Mouse (Mus musculus): ENCODE measurements around the gene Adamts17. TPM values are rescaled to one million over a fixed set of nuclear protein-coding genes. Genes with fewer than 3 reads are reported as not detected.
A peak's percentile ranks its signal among the peaks of the same experiment; 100 is the strongest.

Adamts17 gene
- total and polyA plus RNA-seq, 2 experiments from 2014 or later, result 2.9 to 9.0 TPM

DNA sequence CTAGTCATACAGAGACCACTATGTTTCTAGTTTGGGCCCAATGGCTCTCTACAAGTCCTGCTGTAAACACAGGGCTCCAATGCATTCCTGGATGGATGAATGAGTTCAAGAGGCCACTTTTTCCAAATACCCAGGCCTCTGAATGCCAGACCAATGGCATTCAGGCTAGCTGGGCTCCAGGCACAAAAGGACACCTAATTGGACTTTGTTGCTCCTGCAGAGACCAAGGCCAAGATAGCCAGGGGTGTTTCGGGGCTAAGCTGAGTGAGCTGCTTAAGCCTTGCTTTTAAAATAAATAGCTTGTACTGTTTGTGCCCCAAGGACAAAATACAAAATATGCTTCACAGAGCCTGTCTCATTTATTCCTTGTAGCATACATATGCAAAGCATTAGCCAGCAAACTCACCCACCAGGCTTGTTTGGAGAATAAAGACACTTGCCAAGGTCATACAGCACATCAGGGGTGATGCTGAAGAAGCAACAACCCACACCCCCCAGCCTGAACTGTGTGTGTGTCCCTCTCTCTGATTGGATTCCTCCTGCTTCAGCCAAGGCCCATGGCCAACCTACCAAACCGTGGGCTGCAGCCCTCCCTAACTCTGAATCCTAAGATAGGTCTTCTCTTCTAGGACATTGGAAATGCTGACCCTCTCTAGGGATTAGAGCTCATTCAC, 334.1 kb downstream of the Adamts17 start:
- Histone ChIP-seq H3K36me3 (replicated peaks; ENCODE audit: control insufficient read depth, insufficient read depth, low read length) (no peaks in the 10 kb centered on the region), H3K27ac (ENCODE audit: low read depth) (no peak overlapping the region), H3K9ac (replicated peaks; ENCODE audit: low read depth, low read length) (no peak overlapping the region), H3K27me3 (ENCODE audit: control insufficient read depth, insufficient read depth, low read length) (no peaks in the 10 kb centered on the region), H3K4me1 (ENCODE audit: control insufficient read depth, insufficient read depth) (no peaks in the 10 kb centered on the region), H3K9me3 (replicated peaks; ENCODE audit: control insufficient read depth, low read length) (no peaks in the 10 kb centered on the region), H3K4me3 (ENCODE audit: low read depth, low read length) (no peak overlapping the region), H3K4me2 (ENCODE audit: low read depth, low read length) (no peak overlapping the region)
- WGBS, result 81% methylated on average over 2 of the region's 2 CpGs
- ATAC-seq (ENCODE audit: insufficient read depth, low read depth), result no peak
- no peak for TF ChIP-seq CTCF (IDR thresholded peaks at IDR 0.05; ENCODE audit: low read depth)
- TF ChIP-seq EP300 (IDR thresholded peaks at IDR 0.05; ENCODE audit: low read depth), result no peak
- DNase-seq (ENCODE audit: low spot score), result no peak

DNA sequence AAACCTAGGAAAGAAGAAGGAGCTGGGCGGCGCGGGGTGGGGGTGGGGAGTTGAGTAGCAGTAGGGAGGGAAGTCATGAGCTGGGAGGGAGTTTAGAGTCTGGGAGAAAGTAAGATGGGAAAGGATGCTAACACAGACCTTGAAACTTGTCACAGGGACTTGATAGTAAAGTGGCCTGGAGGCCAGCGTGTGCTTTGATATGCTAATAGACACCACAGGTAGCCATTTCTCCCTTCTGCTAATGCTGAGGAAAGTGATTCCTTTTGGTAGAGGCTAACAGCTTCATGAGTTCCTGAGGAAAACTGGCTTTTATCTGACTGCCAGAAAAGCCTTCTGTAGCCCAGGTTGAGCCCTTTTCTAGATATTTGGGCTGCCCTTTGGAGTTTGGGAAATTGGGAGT, 344.3 kb downstream of the Adamts17 start:
- H3K9me3 ChIP-seq (replicated peaks; ENCODE audit: control insufficient read depth, low read length), result no peaks in the 10 kb centered on the region
- no peak for ATAC-seq (ENCODE audit: insufficient read depth, low read depth)
- WGBS, result 26% methylated on average over 4 of the region's 4 CpGs
- TF ChIP-seq EP300 (IDR thresholded peaks at IDR 0.05; ENCODE audit: low read depth) (no peak), CTCF (IDR thresholded peaks at IDR 0.05; ENCODE audit: low read depth) (no peak)
- H3K9ac ChIP-seq (replicated peaks; ENCODE audit: low read depth, low read length), result no peak overlapping the region
- no peak overlapping the region for H3K4me2 ChIP-seq (ENCODE audit: low read depth, low read length)
- DNase-seq (ENCODE audit: low spot score), result no peak
- no peaks in the 10 kb centered on the region for H3K36me3 ChIP-seq (replicated peaks; ENCODE audit: control insufficient read depth, insufficient read depth, low read length)
- no peaks in the 10 kb centered on the region for H3K27me3 ChIP-seq (ENCODE audit: control insufficient read depth, insufficient read depth, low read length)
- no peak overlapping the region for H3K4me3 ChIP-seq (ENCODE audit: low read depth, low read length)
- no peak overlapping the region for H3K27ac ChIP-seq (ENCODE audit: low read depth)
- no peaks in the 10 kb centered on the region for H3K4me1 ChIP-seq (ENCODE audit: control insufficient read depth, insufficient read depth)

GRCm38 (mm10) chr7:67199412-67199811, 359.9 kb downstream of the Adamts17 start:
- H3K9ac ChIP-seq (replicated peaks; ENCODE audit: low read depth, low read length), result no peak overlapping the region
- no peak overlapping the region for H3K4me3 ChIP-seq (ENCODE audit: low read depth, low read length)
- no peaks in the 10 kb centered on the region for H3K9me3 ChIP-seq (replicated peaks; ENCODE audit: control insufficient read depth, low read length)
- no peak; the same call in 1 of the 2 replicates for ATAC-seq (ENCODE audit: insufficient read depth, low read depth)
- no peak overlapping the region for H3K27ac ChIP-seq (ENCODE audit: low read depth)
- DNase-seq (ENCODE audit: low spot score), result peak; percentile 42
- H3K27me3 ChIP-seq (ENCODE audit: control insufficient read depth, insufficient read depth, low read length), result no peaks in the 10 kb centered on the region
- H3K4me2 ChIP-seq (ENCODE audit: low read depth, low read length), result peak overlapping the region; percentile 27; the same call in 1 of the 2 replicates
- WGBS, result 15% methylated on average over 10 of the region's 10 CpGs
- H3K36me3 ChIP-seq (replicated peaks; ENCODE audit: control insufficient read depth, insufficient read depth, low read length), result no peaks in the 10 kb centered on the region
- TF ChIP-seq CTCF (IDR thresholded peaks at IDR 0.05; ENCODE audit: low read depth) (peak; percentile 89), EP300 (IDR thresholded peaks at IDR 0.05; ENCODE audit: low read depth) (no peak)
- no peaks in the 10 kb centered on the region for H3K4me1 ChIP-seq (ENCODE audit: control insufficient read depth, insufficient read depth)

Other genes starting within 250 kb of the Adamts17 start
- gene Asb7, start 150.1 kb upstream of the Adamts17 start, total RNA-seq (2014; rRNA removed; ENCODE audit: low replicate concordance), result 10.8 and 11.1 TPM in 2 replicates
- gene Asb7, start 150.1 kb upstream of the Adamts17 start, polyA plus RNA-seq (2015; fragmentation: Nextera tagmentation; extraction: Ambion mirVana), result 5.6 and 6.5 TPM in 2 replicates
- 2.1 and 18.5 TPM in 2 replicates for gene Lins1, start 149.8 kb upstream of the Adamts17 start, total RNA-seq (2014; rRNA removed; ENCODE audit: low replicate concordance)
- 4.4 and 5.6 TPM in 2 replicates for gene Lins1, start 149.8 kb upstream of the Adamts17 start, polyA plus RNA-seq (2015; fragmentation: Nextera tagmentation; extraction: Ambion mirVana)
- 1.3 and 9.5 TPM in 2 replicates for gene Cers3, start 96.2 kb upstream of the Adamts17 start, total RNA-seq (2014; rRNA removed; ENCODE audit: low replicate concordance)
- gene Cers3, start 96.2 kb upstream of the Adamts17 start, polyA plus RNA-seq (2015; fragmentation: Nextera tagmentation; extraction: Ambion mirVana), result 0.19 and 0.22 TPM in 2 replicates